Mouse (Mus musculus) adrenal gland, postnatal 4 days (tissue): ENCODE measurements around the gene Pofut1. TPM values are rescaled to one million over a fixed set of nuclear protein-coding genes. Genes with fewer than 3 reads are reported as not detected.
"Not testable (repeated sequence)": the region's sequence is repeated elsewhere in the genome, so short reads cannot be mapped to it uniquely, and the experiment has no call there.

Source experiments
- DNase-seq, 2 experiments: peaks; one replicate each; pipeline ENCODE4 v3.0.0; 2021 to 2022; ENCODE audit warnings: low spot score in 2 of 2, mixed read lengths in 2 of 2
- total RNA-seq, 2 experiments: library from RNA; stranded (reverse); gene quantifications; 2 replicates each; pipeline ENCODE4 v1.2.3; 2021

The Pofut1 gene
- total RNA-seq, 2 experiments from 2014 or later = 47.3 to 48.8 TPM

GRCm38 (mm10) chr2:153237891-153238290 is 3.4 kb upstream of the Pofut1 start:
- no peak for DNase-seq

- no peak for DNase-seq
These were observed 2.9 kb upstream of the Pofut1 start for GRCm38 (mm10) chr2:153238406-153238805.

DNA sequence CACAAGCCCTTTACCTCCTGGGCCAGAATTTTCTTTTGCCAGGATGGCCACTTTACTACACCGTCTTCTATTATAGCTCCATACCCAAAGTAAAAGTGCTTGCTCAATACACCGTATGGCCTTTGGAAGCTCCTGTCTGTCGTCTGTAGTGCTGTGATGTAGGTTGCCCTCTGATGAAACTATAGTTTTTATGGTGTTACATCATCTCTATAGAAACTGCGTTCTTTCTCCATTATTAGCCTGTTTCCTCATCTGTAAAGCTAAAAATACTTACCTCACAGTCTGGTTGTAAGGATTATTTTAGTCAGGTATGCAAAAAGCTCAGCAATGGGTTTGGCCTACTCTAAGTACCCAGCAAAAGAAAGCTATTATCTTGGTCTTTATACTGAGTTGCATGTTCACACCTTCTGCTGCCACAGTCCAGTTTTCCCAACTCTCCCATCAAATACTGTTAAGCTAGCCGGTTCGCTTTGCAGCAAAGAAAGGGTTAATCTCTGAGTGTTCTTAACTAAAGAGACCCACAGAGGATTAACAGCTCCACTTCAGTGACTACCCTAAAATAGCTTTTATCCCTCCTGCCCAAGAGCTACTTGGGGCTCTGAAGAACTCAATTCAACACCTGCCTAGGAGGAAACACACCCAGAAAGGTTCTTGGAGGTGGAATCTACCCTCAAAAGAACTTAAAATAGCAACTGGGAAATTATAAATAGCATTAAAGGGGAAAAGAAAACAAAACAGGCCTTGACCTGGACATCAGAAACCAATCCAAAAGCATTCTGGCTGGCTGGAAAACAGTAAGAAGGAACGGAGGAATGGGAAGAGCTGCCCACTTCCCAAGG is 2.1 kb upstream of the Pofut1 start:
- DNase-seq = no peak

- DNase-seq = no peak
These were observed 1.4 kb upstream of the Pofut1 start for GRCm38 (mm10) chr2:153239860-153240480.

GRCm38 (mm10) chr2:153240701-153241235 is 565 bp upstream of the Pofut1 start:
- DNase-seq = no peak

DNA sequence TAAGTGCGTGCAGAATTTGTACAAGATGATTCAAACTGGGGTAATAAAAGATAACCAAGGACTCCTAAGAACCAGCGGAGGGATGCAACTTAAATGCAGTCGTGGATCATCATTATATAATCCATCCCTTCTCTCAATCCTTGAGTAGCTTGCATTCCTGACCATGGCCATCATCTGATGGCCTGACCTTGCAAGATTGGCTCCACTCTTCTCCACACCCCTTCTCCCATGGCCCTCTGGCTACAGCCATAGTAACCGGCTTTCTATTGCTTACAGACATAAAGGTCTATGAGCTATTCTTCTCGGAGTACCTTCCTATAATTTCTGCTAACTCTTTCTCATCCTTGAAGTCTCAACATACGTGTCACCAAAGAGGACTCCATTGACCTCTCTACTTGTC is 823 bp downstream of the Pofut1 start:
- DNase-seq = no peak

- DNase-seq = no peak
These were observed 8.4 kb downstream of the Pofut1 start for GRCm38 (mm10) chr2:153249751-153250150.

DNA sequence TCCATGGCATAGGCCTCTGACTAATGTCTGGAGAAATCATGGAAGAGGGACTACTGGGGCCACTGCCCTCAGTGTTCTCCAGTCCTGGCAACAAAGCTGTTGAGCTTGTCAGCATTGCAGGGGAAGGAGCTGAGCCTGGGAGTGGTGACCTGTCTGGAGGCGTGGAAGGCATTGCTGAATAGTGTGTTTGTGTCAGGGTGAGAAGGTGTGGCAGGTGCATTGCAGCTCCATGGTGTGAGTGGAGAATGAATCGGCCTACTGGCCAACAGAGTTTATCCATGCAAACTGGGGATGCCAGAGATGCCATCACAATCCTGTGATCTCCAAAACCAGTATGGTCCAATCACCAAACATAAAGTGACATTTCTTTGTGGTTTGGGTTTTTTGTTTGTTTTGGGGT is 15.3 kb downstream of the Pofut1 start:
- DNase-seq = no peak

DNA sequence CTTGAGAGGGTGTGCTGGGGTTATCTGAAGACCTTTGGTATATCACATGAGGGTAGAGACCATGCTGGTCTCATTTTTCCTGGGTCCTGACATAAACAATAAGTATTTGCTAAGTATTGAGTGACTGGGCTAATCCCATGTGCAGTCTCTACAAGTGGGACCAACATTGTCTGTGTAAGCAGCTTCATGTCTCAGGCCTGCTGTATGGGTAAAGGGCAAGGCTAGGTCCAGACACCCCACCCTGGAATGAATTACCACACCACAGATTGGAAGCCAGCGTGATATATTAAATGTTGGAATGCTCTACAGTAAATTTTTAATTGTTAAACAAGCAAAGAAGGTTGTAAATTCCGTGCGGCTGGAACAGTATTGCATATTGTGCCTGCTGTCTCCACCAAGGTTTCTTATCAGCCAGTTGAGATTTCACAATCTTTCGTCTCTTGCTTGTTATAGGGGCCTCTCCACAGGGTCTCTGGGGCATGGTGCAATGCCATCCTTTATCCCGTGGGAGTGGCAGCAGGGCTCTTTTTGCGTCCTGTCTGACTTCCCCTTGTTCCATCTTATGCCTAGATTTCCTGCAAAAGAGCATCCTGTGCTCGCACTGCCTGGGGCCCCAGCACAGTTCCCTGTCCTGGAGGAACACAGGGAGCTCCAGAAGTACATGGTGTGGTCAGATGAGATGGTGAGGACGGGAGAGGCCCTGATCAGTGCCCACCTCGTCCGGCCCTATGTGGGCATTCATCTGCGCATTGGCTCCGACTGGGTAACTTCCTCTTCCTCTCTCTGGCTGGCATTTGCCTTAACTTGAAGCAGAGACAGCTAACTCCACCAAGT is 17.9 kb downstream of the Pofut1 start:
- DNase-seq = no peak

- DNase-seq = no peak
These were observed 18.7 kb downstream of the Pofut1 start for GRCm38 (mm10) chr2:153259864-153260674.

DNA sequence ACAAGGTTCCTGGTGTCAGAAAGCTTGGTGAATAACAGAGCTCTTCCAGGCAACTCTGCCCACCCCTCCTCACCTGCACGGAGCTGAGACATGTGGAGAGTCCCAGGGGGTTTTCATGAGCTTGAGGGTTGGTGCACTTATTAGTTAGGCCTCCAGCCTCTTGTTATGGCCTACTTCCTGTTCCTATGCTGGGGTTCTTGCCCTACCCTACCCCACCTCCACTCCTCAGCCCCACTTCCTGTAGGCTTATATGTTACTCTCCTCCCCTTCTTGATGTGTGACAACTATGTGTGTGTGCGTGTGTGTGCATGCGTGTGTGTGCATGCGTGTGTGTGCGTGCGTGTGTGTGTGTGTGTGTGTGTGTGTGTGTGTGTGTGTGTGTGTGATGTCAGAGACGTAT is 21.7 kb downstream of the Pofut1 start:
- no peak for DNase-seq

- no peak for DNase-seq
These were observed 26.0 kb downstream of the Pofut1 start for GRCm38 (mm10) chr2:153267331-153267730.

GRCm38 (mm10) chr2:153270231-153270915 is 29.0 kb downstream of the Pofut1 start:
- not testable (repeated sequence) for DNase-seq

DNA sequence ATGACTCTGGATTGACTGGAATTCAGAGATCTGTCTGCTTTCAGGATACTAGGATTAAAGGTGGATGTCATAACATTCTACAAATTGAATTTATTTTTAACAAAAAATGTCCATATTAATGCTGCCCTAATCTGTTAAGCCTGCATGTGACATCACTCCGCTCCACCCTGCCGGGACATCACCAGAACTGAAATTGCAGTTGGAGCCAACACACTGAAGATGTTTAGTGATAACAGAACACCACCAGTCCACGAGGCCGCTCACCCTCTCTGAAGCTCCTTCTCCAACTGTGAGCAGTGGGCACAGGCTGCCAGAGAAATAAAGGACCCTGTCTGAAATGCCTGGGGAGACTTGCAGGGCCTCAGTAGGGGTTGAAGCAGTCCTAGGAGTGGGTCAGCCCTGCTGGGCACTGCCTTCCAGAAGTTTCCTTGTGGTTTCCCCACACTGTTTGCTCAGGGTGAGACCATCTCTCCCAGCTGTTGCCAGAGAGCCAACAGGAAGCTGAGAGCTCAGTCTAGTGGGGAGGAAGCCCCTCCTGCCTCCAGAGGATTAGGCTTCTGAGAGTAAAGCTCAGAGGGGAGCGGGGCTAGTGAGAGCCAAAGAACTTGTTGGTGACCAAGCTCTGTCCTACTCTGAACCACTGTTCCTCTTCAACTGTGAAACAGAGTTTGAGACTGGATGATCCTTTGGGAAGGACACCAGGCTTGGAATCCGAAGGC is 33.0 kb downstream of the Pofut1 start:
- DNase-seq = not testable (repeated sequence)

- DNase-seq = peak in 1 of 2 experiments; percentile 14
These were observed 33.5 kb downstream of the Pofut1 start for GRCm38 (mm10) chr2:153274919-153275247.

DNA sequence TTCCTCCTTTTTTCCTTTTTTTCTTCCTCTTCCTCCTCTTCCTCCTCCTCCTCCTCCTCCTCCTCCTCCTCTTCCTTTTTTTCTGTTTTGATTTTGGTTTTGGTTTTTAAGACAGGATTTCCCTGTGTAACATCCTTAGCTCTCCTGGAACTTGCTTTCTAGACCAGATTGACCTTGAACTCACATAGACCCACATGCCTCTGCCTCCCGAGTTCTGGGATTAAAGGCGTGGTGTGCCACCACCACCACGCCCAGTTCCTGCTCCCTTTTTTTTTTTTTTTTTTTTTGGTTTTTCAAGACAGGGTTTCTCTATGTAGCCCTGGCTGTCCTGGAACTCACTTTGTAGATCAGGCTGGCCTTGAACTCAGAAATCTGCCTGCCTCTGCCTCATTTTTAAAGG is 34.2 kb downstream of the Pofut1 start:
- not testable (repeated sequence) for DNase-seq

GRCm38 (mm10) chr2:153276440-153276839 is 35.1 kb downstream of the Pofut1 start:
- no peak for DNase-seq

- DNase-seq = not testable (repeated sequence)
These were observed 35.5 kb downstream of the Pofut1 start for GRCm38 (mm10) chr2:153276846-153277245.

DNA sequence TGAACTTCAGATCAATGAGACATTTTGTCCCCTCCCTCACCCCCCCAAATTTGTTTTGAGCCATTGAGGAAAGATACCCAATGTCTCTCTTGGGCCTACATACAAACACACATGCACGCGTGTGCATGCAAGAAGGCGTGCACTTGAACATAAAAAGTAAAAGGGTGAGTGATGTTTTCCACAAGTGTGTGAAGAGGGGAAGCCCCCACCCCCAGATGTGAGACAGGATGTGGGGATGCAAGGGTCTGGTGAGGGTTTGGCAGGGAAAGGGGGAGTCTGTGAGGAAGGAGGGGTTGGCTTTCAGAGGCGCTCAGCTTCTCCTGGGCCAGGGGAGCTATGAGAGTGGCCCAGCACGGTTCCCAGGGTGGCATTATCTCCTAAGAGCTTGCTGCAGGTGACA is 37.0 kb downstream of the Pofut1 start:
- no peak for DNase-seq
